ENCODE assay signal across 19 mouse cellular contexts in genomic region chr2:141271541-141271940, GRCm38 (mm10).
A peak's percentile ranks its signal among the peaks of the same experiment; 100 is the strongest.
DNase-seq lines count a peak whose midpoint lies in the region; ATAC-seq and TF ChIP-seq lines count a peak whose summit lies in the region.
"Had no signal": no experiment of that assay in that cellular context is flagged by ENCODE, and none has a peak within 500 bp of the region (broad histone marks: within the 10 kb centered on the region; RNA-seq: fewer than 3 reads in every experiment).

No protein-coding gene starts in this region.

- peaks cover 11% of the 10 kb centered on the region for H3K4me1 ChIP-seq in heart, embryonic 10.5 days
- no peaks in the 10 kb centered on the region for H3K4me1 ChIP-seq in intestine, postnatal 0 days (replicated peaks; ENCODE audit: control insufficient read depth, insufficient read depth, low read length)
- H3K4me1 ChIP-seq: hindbrain, embryonic 15.5 days; liver, embryonic 15.5 days; midbrain, embryonic 15.5 days had no signal

- peak; percentile 75 for DNase-seq in heart, embryonic 10.5 days (ENCODE audit: low spot score)
- DNase-seq in heart, postnatal 10 days: no peak
- DNase-seq in left cerebral cortex, adult 11 months (ENCODE audit: low spot score): peak; percentile 7
- DNase-seq in left cerebral cortex, adult 18-20 months (ENCODE audit: low spot score in 2 of 2): no peak
- no peak for DNase-seq in natural killer cell, adult 2 months (ENCODE audit: low spot score in 2 of 2)
- DNase-seq in adipocyte (ENCODE audit: low spot score): no peak
- no peak for DNase-seq in testis, postnatal 10 days (ENCODE audit: low spot score)
- DNase-seq: cerebellum, adult 9-10 months; gastrocnemius, postnatal 36 days; kidney, postnatal 25 days; retina, postnatal 1 day; thymus, adult 18-20 months had no signal

- no peak overlapping the region for H3K4me2 ChIP-seq in intestine, postnatal 0 days (replicated peaks; ENCODE audit: low read depth)
- H3K4me2 ChIP-seq: embryonic facial prominence, embryonic 12.5 days; hindbrain, embryonic 15.5 days; liver, embryonic 15.5 days; midbrain, embryonic 15.5 days had no signal

- 13% methylated on average over 4 of the region's 4 CpGs for WGBS in heart, embryonic 10.5 days
- 57% methylated on average over 4 of the region's 4 CpGs for whole genome bisulfite sequencing in intestine, postnatal 0 days

- intact Hi-C loops in heart, postnatal 10 days (cut with DNase I): no loop called here

- no peak for TF ChIP-seq CTCF in intestine, postnatal 0 days (IDR thresholded peaks at IDR 0.05; ENCODE audit: low read depth)

- no peak overlapping the region for H3K9ac ChIP-seq in intestine, postnatal 0 days (ENCODE audit: low read depth, low read length)
- H3K9ac ChIP-seq: embryonic facial prominence, embryonic 12.5 days; hindbrain, embryonic 15.5 days; liver, embryonic 15.5 days; midbrain, embryonic 15.5 days had no signal

- peak overlapping the region; percentile 13; the same call in 1 of the 2 replicates for H3K27ac ChIP-seq in heart, embryonic 10.5 days
- no peak overlapping the region for H3K27ac ChIP-seq in intestine, postnatal 0 days (ENCODE audit: low read depth, low read length)
- H3K27ac ChIP-seq: embryonic facial prominence, embryonic 12.5 days; hindbrain, embryonic 15.5 days; liver, embryonic 15.5 days; midbrain, embryonic 15.5 days had no signal

- no peaks in the 10 kb centered on the region for H3K36me3 ChIP-seq in heart, embryonic 10.5 days
- no peaks in the 10 kb centered on the region for H3K36me3 ChIP-seq in intestine, postnatal 0 days (ENCODE audit: control insufficient read depth, insufficient read depth)
- H3K36me3 ChIP-seq: embryonic facial prominence, embryonic 12.5 days; hindbrain, embryonic 15.5 days; liver, embryonic 15.5 days; midbrain, embryonic 15.5 days had no signal

- H3K27me3 ChIP-seq in heart, embryonic 10.5 days (ENCODE audit: insufficient read depth, poor library complexity, severe bottlenecking): no peaks in the 10 kb centered on the region
- H3K27me3 ChIP-seq in intestine, postnatal 0 days (replicated peaks; ENCODE audit: control insufficient read depth, insufficient read depth, low read length): no peaks in the 10 kb centered on the region
- H3K27me3 ChIP-seq: embryonic facial prominence, embryonic 12.5 days; hindbrain, embryonic 15.5 days; liver, embryonic 15.5 days; midbrain, embryonic 15.5 days had no signal

- no peak overlapping the region for H3K4me3 ChIP-seq in heart, embryonic 10.5 days
- no peak overlapping the region for H3K4me3 ChIP-seq in intestine, postnatal 0 days (ENCODE audit: low read depth, low read length)
- H3K4me3 ChIP-seq: embryonic facial prominence, embryonic 12.5 days; hindbrain, embryonic 15.5 days; liver, embryonic 15.5 days; midbrain, embryonic 15.5 days had no signal

- no peaks in the 10 kb centered on the region for H3K9me3 ChIP-seq in heart, embryonic 10.5 days
- H3K9me3 ChIP-seq in intestine, postnatal 0 days (ENCODE audit: control insufficient read depth): no peaks in the 10 kb centered on the region
- H3K9me3 ChIP-seq: embryonic facial prominence, embryonic 12.5 days; hindbrain, embryonic 15.5 days; liver, embryonic 15.5 days; midbrain, embryonic 15.5 days had no signal

- peak; percentile 90 for ATAC-seq in intestine, postnatal 0 days
- ATAC-seq: activated CD4-positive, CD25-positive, alpha-beta regulatory T cell, adult 4 months; forebrain, embryonic 16.5 days; midbrain, embryonic 15.5 days had no signal

Comparison
In these comparisons a context has a peak if more than half of its experiments do, and no peak if none do; other contexts are left out.
1. DNase-seq: peak in heart, embryonic 10.5 days (single experiment) and left cerebral cortex, adult 11 months (single experiment); none in heart, postnatal 10 days (0 of 2), left cerebral cortex, adult 18-20 months (0 of 2), natural killer cell, adult 2 months (0 of 2), adipocyte (single experiment) and testis, postnatal 10 days (single experiment).